Mouse (Mus musculus) right cerebral cortex, postnatal 4 days (tissue): ENCODE results near the gene Fmnl2.

Experiments
- DNase-seq: peaks from one replicate; pipeline ENCODE4 v3.0.0-alpha.2; 2022

Gene Fmnl2

DNA sequence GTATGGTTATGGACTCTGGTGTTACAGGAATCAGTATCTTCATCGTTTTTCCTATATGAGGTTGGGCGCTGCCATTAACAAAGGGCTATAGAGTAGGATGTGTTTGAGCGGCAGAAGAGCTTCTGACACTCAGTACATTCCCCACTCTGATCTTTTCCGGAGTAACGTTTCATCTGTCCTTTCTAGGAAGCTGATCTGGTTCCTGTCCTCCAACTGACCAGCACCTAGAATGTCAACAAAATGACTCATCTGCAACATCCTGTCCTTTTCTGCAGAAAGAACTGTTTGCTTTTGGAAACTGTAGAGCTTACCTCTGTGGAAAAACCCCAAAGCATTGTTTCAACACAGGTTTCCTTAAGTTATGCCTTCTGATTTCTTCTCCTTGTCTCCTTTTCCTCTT is 60.4 kb downstream of the Fmnl2 start:
- no peak for DNase-seq

DNA sequence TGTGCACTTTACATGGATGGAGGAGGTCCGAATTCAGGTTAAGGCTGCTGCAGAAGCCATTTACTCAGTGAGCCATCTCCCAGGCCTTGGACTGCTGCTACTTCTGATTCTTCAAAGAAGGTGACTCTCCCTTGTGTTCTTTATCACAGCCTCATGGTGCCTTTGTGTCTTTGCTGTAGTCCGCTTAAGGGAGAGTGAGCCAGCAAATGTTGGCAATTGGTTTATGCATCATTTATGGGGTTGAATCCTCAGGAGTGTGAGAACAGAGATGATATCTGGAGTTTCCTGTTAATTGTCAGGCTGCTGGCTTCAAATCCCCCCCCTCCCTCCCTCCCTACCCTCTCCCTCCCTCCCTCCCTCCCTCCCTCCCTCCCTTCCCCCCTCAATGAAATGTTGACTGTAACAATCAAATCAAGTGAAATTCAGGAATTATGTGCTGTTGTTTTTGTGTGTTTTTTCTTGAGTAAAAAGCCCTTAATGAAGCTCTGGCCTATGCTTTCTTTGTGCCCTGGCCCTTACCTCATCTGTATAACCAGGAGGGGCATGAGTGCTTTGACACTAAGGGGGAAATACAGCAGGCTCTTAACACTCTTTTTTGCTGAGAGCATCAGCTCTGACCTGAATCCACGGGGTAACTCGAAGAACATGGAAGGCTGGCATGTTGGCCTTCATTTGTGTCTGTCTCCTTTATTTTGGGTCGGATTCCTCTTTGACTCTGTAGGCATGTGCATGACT is 63.2 kb downstream of the Fmnl2 start:
- no peak for DNase-seq

DNA sequence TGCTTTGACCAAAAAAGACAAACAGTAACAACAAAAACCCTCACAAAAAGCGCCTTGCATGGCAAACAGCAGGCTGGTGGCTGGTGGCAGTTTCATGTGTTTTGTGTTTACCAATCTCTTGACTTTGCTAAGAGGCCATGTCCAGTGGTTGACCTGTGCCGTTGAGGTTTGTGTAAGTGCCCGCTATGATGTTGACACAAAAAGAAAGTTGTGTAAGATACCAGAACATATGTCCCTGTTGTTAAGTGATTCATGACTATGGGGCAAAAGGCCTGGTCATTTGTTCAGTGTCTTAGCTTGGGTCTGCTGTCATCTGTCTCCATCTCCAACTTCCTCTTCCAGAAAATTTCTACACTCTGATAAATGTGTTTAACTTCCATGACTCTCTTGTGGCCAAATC is 67.4 kb downstream of the Fmnl2 start:
- DNase-seq: no peak

DNA sequence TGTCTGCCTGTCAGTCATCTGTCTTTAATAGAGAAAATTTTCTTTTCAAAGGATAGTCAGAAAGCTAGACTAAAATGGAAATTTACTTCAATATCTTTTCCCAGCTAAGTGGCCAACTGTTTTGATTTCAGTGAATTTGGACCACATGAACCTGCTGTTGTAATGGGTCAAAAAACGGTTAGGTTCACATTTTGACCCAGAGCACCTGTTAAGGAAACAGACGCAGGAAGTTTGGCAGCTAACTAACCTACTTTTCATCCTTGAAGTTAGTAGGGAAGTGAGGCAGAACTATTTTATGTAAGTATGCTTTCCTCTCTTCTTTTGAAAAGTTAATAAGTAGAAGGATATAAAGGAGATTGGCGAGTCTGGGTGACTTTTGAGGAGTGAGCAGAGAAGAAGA is 69.7 kb downstream of the Fmnl2 start:
- DNase-seq: no peak

DNA sequence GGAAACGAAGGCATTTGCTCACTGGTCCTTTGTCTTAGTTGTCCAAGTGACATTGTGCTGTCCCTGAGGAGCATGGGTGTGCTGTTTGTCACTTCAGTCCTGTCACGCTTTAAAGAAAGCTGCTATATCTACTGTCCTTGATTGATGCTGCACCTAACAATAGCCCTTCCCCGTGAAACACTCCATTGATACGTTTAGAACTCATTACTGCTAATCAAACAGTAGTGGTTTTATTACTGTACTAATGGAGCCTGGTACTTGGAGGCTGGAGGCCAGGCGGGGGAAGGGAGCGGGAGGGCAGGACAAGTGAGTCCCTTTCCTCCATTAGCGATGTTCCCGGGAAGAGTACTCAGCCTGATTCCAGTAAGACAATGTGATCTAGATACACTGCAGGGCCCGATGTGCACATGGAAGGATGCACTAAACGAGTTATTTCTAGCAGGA is 70.2 kb downstream of the Fmnl2 start:
- DNase-seq: no peak

DNA sequence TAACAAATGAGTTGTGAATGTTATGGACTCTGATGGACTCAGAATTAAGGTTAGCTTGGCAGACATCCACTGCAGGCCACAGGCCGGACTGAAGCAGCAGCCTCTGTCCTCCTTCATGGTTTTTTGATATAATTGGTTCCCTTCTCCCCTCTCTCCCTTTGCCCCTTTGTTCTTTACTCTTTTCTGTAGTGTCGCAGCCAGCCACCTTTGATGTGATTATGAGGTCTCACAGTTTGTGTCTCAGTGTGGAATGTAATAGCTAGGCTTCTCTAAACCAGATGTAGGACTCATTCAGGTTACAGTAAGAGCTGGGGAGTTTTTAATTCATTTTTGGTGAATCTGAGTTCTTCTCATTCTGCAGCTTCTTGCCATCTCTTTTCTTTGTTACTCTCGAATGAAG is 70.7 kb downstream of the Fmnl2 start:
- DNase-seq: no peak

DNA sequence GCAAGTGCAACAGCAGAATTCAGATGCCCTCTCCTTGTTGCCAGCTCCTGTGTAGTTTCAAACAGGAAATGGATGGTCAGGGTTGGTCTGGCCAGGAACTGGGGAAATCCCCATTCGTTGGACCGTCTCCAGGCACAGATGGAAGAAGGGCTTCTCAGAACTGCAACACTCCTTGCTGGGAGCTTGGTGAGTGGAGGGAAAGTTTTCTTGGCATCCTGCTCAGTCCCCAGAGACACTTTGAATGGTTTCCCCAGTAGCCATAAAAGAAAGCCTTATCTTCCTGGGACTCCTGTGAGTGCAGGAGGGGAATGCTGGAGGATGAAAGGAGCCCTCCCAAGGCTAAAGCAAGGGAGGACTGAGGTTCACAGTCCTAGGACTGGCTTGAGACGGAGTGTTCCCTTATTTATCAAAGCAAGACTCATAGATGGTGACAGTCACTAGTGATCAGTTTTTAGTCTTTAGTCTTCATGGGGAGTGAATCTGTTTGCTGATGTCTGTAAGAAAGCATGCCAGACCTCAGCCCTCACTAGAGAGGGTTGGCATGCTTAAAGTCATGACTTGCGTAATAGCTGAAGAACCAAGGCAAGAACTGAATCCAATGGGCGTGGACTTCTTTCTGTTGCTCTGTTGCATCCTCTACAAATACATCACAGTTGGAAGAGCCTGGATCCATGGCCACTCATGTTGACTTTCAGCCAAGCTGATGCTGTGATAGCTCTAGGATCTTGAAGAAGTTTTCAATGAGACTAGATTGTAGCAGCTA is 72.6 kb downstream of the Fmnl2 start:
- DNase-seq: peak; percentile 65

DNA sequence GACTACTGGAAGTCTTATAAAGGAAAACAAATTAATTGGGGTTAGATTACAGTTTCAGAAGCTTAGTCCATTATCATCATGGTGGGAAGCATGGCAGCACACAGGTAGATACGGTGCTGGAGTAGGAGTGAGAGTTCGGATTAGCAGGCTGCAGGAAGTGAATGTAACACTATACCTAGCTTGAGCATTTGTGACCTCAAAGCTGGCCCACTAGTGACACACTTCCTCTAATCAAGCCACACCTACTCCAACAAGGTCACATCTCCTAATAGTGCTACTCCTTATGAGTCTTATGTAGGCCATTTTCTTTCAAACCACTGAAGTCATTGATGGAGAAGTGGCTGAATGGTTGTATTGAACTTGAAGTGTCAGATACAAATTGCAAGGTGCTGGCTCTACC is 73.7 kb downstream of the Fmnl2 start:
- no peak for DNase-seq

DNA sequence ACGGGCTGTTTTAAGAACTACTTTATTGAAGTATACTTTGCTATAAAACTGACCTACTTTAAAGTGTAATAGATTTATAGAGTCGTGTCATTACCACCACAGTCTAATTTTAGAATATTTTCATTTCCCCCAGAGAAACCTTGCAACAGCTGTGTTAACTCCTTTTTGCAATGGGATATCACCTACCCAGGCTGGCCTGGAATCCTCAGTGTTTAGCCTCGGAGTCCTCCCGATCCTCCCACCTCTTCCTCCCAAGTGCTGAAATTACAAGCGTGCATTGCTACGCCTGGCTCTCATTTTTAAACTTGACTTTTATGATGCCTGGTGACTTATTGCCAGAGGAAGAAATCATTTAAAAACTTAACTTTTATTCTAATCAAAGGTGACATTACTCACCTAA is 78.2 kb downstream of the Fmnl2 start:
- DNase-seq: no peak

DNA sequence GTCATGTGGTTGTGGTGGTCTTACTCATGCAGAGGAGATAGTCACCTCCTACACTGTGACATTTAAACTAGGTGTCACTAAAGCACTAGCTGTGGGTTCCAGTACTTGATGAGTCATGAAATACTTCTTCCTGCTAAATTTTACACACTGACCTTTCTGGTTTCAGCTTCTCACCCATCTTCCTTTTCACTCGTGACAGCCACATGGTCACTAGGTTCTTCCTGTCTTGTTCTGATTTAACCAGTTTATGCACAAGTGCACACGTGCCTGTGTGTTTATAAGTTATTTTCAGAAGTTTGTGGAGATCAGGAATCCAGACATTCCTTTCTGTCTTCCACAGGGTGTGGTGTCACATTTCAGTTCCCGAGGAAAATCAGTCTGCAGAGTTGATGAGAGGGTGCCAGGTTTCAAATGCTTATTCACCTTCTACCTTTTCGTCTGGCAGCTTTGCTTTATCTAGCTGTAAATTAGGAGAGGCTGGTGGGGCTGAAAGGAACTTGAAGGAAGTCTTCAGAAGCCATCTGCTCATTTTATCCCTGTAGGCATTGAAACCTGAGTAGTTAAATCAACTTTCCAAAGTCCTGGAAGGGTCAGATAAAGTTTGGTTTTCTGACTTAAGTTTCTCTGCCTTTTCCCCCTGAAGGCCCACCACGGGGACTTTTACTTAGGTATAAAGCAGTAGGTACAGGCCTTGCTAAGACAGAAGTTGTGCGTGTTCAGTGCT is 80.9 kb downstream of the Fmnl2 start:
- no peak for DNase-seq

DNA sequence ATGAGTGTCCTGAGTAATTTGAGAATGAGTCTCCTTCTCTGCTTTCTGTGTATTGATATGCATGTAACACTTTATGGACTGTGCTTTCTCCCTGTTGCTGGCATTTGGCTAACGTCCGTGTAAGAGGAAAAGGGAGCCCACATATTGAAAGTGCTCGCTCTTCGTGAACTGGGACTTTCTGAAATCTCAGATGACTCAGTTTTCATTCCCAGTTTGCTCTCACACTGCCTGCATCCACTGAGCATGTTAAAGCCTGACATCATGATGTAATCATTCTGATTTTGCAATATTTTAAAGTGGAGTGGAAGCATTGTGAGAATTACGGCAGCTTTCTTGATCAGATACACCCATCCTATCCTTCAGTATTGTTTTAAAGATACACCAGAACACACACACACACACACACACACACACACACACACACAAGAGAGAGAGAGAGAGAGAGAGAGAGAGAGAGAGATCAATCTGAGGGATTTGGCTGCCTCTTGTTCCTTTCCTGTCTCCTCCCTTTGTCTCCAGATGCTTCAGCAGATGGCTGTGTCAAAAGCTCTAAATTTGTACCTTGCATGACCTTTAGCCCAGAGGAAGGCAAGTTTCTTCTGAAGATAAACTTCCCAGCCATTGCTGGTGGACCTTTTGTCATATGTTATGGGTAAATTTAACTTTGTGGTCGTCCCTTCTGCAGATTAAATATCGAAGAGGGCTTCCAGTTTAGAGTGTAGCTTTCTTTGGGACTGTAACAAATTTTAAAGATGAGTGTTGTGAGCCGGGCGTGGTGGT is 86.2 kb downstream of the Fmnl2 start:
- DNase-seq: no peak

DNA sequence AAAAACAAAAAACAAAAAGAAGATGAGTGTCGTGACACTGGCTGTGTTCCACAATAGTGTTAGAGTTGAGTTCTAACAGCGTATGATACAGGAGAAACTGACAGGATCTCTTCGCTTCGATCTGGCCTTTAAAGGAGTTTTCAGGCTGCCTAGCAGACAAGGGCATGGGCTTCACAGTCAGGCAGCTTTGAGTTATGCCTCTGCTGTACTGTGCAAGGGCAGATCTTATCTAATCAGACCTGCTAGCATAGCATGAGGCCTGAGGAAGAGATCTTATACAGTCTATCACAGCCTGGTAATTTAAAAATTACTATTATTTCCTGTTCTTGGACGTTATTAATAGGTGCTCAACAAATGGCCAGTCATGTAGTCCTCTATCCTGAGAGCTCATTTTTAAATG is 86.9 kb downstream of the Fmnl2 start:
- DNase-seq: no peak

DNA sequence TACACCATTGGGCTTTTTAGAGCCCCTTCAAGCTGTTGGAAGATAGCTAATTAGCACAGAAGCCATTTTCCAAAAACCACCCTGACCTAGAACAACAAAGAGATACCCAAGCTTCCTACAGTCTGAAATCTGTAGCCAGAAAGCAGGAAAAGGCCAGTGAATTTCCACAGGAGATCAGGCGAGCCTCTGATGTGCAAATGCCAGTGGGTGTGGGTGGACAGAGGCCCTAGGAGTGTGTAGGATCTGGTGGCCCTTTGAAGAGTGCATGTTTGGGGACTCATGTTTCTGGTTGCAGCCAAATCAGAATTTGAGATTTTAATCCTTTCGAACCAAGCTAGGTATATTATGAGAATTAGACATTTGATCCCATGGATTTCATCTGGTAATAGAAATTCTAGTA is 88.4 kb downstream of the Fmnl2 start:
- no peak for DNase-seq

DNA sequence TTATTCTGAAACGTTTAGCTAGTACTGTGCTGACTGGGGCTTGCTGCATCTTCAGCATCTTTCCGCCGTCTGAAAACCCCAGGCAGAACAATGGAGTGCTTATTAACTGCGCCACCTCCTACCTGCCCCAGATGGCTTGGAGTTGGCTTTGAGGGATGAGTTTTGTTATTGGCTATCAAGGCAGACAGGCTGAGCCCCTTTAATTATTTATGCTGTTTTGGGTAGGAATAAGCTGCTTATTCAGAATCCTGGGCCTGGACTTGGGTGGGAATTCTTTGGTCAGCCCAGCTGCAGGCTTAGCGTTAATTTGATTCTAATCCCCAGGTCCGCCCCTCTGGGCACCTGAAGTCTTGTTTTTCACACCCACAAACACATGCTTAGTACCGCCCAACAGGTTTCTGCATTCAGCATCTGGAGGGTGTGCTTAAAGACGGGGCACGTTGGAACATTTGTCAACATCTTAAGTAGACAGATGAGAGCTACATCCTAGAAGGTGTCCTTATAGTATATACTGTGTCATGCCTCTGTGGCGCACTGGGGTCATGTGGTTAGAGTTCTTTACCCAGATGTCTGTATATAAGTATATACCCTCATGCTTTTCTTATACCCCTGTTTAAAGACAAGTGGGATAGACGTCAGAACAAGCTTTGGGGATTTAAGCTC is 89.0 kb downstream of the Fmnl2 start:
- no peak for DNase-seq

DNA sequence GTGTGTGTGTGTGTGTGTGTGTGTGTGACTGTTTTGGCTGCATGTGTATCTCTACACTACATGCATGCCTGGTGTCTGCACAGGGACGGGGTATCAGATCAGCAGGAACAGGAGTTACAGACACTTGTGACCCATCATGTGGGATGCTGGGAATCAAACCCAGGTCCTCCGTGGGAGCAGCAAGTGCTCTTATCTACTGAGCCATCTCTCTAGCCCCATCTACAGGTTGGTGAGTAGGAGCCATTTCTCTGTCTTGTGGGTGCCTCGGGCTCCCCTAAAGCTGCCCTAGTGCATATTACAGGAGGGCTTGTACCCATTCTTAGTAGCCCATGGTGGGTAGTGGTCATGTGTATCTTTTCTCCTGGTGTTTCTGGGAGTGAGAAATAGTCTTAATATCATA is 90.7 kb downstream of the Fmnl2 start:
- DNase-seq: no peak

DNA sequence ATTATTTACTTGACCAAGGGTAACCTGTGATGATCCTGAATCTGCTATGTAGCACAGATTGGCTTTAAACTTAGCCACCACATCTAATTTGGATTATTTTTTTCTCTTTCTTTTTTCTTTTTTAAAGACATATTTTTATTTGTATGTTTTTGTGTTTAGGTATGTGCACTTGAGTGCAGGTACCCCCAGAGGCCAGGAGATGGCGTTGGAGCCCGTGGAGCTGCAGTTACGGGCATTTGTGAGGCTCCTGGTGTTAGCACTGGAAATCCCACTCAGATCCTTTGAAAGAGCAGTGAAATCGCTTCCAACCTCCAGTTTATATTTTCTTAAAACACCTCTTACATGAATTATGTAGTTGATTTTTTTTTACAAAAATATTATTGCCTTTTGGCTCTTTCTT is 91.9 kb downstream of the Fmnl2 start:
- no peak for DNase-seq

DNA sequence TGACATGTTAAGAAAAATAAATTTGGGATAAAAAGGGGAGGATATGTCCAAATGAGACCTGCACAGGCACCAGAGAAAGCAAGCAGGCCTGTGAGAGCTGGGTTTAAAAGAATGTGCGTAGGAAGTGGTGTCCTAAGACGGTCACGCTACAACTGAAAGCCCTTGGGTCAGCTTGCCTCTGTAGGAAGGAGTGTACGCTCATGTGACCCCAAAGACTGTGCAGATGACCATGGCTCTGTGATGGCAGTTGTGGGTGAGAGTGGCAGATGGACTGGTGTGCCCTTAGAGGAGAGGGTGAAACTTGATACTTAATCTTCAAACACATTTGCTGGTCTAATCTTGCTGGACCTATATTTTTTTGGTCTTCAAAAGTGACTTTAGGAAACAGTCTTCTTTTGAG is 92.6 kb downstream of the Fmnl2 start:
- DNase-seq: no peak

DNA sequence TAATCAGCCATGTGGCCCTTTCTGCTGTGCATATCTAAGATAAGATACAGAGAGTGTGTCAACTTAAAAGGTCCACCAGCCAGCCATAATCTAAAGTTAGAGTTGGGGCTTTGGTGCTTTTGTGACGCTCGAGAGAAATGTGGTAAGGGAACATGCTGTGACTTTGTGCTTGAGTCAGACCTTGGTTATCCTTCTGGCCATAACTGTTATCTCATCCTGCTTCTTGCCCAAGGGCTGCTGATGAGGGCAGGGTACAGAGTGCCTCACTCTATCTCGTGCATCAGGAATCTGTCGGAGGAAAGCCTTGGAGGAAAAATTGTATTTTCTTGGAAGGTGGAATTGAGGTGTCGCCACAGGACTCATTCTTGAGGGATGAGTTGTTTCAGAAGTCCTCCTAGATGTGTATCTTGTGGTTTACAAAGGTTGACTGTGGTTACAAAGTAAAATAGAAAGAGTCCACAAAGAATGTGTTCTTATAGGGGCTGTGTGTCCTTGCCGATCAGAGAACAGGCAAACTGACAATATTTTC is 94.6 kb downstream of the Fmnl2 start:
- DNase-seq: no peak

DNA sequence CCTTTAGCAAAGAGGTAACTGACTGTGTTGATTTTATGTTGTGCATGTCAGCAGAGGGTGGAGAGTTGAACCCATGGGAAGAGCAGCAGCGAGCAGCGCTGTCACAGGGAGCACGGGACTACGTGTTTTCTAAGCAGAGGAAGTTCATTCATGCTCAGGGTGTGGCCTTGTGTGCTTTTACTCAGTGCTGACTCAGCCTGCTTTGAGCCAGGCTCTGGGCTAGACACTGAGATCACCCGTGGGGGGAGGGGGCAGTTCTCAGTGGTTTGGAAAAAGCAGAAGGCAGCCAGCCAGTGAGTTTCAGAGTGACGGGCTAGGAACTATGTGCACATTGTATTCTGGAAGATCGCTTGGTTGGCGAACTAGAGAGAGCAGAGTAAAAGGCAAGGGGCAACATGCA is 97.4 kb downstream of the Fmnl2 start:
- DNase-seq: peak; percentile 39

DNA sequence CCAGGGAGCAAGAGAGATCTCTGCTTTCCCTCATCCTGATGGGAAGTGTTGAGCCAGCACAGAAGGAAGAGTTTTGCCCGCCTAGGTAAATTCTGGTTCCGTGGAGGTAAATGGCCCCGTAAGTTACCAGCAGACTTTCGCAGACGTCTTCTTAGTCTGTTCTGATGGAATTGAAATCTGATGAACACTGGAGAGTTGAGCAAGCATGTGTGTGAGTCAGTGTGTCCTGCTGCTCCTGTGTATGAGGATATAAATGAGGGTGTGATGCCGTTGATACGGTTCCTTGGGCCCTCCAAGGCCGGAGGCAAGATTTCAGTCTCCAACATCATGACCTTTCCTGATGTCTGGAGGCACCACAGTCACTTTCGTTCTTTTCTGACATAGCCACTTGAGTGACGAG is 98.2 kb downstream of the Fmnl2 start:
- DNase-seq: no peak

DNA sequence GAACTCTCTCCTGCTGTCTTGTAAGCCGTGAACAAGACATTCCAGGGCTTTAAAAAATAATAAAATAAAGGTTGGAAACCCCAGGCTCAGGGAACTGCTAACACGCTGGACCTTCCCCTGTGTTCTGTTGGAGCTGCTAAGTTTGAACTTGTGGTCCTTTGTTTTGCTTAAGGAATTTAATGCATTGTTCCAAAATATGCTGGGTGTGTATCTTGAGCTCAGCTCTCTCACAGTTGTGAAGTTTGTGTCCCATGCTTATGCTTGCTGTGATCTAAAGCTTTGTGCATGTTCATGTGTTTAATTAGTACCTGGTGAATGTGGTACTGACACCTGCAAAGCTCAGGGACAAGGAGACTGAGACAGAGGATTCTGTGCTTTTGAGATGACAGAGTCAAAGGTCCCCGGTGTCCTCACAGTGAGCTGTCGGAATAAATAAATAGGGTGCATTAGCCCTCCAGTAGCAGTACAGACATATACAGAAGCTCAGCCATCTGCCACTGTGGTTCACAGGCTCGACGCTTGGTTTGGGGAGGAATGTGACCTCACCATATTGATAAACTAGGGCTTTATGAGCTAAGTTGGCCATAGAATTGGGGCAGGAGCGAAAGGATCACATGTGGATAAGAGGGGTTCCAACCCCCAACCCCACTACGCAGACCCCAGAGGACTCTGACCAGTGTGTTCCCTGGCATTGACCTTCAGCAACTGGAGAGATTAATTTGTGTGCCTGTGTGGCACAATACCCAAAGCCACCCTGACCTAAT is 100.3 kb downstream of the Fmnl2 start:
- no peak for DNase-seq
